Mouse (Mus musculus) E14TG2a.4 (cell line): Measurements from ENCODE around the gene Prr36.
A peak's percentile ranks its signal among the peaks of the same experiment; 100 is the strongest.

Experiments
- H3K27me3 ChIP-seq: 2 replicates; pipeline ENCODE4 v1.6.1; 2014; ENCODE audit warnings: low read length, control low read depth; ENCODE audit not compliant: insufficient read depth
- H3K36me3 ChIP-seq: 2 replicates; pipeline ENCODE4 v1.6.1; 2014; ENCODE audit warnings: low read length, control low read depth; ENCODE audit not compliant: insufficient read depth
- H3K4me1 ChIP-seq: replicated peaks from 2 replicates; pipeline ENCODE4 v1.6.1; 2014; ENCODE audit warnings: low read depth, low read length, control low read depth
- H3K4me3 ChIP-seq: replicated peaks from 2 replicates; pipeline ENCODE4 v1.5.1; 2014; ENCODE audit warnings: mild to moderate bottlenecking, low read length
- H3K9me3 ChIP-seq: 2 replicates; pipeline ENCODE4 v1.6.1; 2014; ENCODE audit warnings: low read length, control low read depth
- CTCF ChIP-seq: conservative IDR thresholded peaks from 2 replicates; pipeline ENCODE4 v1.5.1; 2014; ENCODE audit warnings: low read length
- NANOG ChIP-seq: IDR thresholded peaks from 2 replicates; pipeline ENCODE4 v1.6.1; 2014; ENCODE audit warnings: borderline replicate concordance, low read length, mixed read lengths
- POU5F1 ChIP-seq: IDR thresholded peaks from 2 replicates; pipeline ENCODE4 v1.6.1; 2014; ENCODE audit warnings: low read length, borderline replicate concordance

Prr36 gene

DNA sequence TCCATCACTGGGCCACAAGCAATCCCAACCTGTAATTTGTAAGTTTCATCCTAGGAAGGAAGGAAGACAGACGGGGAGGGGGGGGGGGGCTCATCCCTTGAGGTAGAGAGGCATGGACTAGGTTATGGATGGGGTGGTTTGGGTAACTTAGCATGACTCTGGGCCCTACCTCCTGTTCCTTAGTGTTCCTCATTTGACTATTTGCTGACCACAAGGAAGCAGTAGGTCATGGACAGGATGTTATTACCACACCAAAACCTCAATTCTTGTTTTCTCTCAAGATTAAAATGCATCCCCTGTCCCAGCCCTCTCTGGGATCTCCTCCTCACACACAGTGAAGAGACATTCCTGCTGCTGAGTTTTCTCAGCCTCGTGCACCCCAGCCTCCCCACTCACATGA, 15.9 kb downstream of the Prr36 start:
- Histone ChIP-seq H3K9me3 (no peaks in the 10 kb centered on the region), H3K4me3 (no peak overlapping the region), H3K4me1 (peaks cover 17% of the 10 kb centered on the region), H3K36me3 (no peaks in the 10 kb centered on the region), H3K27me3 (peaks cover 81% of the 10 kb centered on the region)
- TF ChIP-seq CTCF: no peak
- TF ChIP-seq NANOG: no peak
- no peak for TF ChIP-seq POU5F1

DNA sequence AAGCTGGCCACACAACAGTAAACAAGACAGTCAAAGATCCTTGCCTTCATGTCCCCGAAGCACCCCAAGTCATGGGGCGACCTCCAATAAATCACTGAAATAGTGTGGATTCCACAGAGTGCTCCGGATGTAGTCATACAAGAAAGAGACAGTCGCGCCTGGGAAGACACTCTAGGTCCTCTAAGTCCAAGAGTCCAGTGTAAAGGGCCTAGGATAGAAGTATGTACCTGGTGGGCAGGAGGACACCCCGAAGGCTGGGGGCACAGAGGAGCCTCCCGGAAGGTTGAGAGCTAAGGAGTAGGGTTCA, 23.7 kb downstream of the Prr36 start:
- H3K9me3 ChIP-seq: no peaks in the 10 kb centered on the region
- peaks cover 68% of the 10 kb centered on the region for H3K27me3 ChIP-seq
- TF ChIP-seq CTCF (no peak), POU5F1 (no peak), NANOG (no peak)
- H3K4me1 ChIP-seq: peaks cover 21% of the 10 kb centered on the region
- H3K36me3 ChIP-seq: no peaks in the 10 kb centered on the region
- peak overlapping the region; percentile 56; the same call in 1 of the 2 replicates for H3K4me3 ChIP-seq

DNA sequence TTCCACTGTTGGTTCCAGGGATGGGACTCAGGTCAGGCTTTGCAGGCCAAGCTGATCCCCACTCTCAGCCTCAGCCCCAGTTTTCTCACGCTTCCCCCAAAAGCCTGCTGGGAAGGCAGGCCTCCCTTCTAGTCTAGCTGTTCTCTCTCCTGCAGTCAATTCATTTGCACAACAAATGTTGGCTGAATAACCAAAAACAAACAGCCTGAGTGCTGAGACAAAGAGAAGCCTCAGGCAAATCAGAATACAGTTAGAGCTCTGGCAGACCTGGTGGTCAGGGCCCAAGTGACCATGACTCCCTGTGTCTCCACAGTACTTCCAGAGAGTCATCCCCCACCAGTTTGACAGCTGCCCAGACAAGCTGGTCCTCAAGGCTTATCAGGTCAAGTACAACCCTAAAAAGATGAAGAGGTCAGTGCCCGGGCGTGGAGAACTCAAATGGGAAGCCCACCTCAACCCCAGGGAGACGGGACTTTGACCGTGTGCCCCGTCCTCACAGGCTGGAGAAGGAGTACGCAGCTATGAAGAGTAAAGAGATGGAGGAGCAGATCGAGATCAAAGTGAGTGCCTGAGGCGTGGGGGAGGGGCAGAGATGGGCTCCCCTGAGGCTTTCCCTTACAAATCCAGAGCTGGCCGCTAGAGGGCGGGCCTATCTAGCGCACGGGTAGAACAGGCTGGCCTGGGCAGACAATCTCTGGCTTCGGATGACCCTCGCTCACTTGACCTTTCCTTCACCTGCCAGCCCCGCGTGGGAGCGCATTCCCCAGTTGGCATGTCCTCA, 24.3 kb downstream of the Prr36 start:
- Histone ChIP-seq H3K27me3 (peaks cover 74% of the 10 kb centered on the region), H3K4me3 (peak overlapping the region; percentile 56), H3K9me3 (no peaks in the 10 kb centered on the region), H3K4me1 (peaks cover 21% of the 10 kb centered on the region), H3K36me3 (no peaks in the 10 kb centered on the region)
- TF ChIP-seq CTCF (peak; percentile 80), POU5F1 (peak; percentile 81), NANOG (peak; percentile 87)

DNA sequence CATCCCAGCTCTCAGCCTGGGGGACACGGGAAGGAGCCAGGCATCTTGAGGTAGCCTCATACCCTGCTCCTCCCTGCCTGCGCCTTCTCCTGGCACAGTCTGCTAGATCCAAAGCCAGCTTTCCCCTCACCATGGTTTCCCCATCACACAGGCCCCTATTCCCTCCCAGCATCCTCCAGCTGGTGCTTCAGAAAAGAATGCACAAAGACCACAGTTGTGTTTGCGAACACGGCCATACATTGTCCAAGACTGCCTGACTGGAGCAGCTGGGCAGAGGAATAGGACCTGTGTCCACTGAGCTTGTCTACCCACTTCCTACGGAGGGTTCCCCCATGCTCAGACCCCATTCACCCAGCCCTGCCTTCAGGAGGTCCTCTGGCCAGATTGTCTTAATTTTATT, 25.0 kb downstream of the Prr36 start:
- Histone ChIP-seq H3K36me3 (0 out of 2 replicates have a peak, but pooled peaks cover 4% of the 10 kb centered on the region), H3K27me3 (peaks cover 79% of the 10 kb centered on the region)

DNA sequence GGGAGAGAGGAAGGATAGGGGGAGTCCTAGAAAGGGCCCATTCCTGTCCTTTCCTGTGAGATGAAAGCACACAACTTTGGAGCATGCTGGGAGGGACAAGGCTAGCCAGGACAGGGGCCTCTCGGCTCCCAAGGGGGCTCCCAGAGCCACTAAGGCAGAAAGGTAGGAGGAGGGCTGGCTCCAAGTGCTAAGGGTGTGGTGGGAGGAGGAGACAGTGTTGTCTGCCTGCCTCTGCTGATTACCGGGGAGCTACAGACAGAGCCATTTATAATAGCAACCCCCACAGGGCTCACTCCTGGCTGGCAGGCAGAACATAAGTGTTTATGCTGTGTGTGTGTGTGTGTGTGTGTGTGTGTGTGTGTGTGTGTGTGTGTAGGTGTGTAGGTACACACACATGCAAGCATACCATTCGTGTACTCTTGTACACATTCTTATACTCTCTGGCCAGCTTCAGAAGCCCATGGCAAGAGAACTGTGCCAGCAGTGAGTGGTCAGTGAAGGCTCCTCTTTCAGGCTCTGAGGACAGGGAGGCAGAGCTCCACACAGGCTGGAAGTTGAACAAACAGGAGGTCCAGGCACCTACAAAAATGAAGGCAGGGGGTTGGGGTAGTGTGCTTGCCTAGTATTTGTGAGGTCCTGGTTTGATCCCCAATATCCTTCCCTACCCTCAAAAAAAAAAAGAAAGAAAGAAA, 28.1 kb downstream of the Prr36 start:
- TF ChIP-seq POU5F1 (no peak), NANOG (no peak), CTCF (no peak)
- Histone ChIP-seq H3K36me3 (0 out of 2 replicates have a peak, but pooled peaks cover 5% of the 10 kb centered on the region), H3K4me3 (no peak overlapping the region), H3K9me3 (no peaks in the 10 kb centered on the region), H3K27me3 (peaks cover 68% of the 10 kb centered on the region), H3K4me1 (peaks cover 25% of the 10 kb centered on the region)

More for the DNA sequence above, 25.0 kb downstream of the Prr36 start:
- peaks cover 21% of the 10 kb centered on the region for H3K4me1 ChIP-seq
- H3K9me3 ChIP-seq: no peaks in the 10 kb centered on the region
- no peak for TF ChIP-seq NANOG
- TF ChIP-seq POU5F1: no peak
- TF ChIP-seq CTCF: no peak
- no peak overlapping the region for H3K4me3 ChIP-seq

DNA sequence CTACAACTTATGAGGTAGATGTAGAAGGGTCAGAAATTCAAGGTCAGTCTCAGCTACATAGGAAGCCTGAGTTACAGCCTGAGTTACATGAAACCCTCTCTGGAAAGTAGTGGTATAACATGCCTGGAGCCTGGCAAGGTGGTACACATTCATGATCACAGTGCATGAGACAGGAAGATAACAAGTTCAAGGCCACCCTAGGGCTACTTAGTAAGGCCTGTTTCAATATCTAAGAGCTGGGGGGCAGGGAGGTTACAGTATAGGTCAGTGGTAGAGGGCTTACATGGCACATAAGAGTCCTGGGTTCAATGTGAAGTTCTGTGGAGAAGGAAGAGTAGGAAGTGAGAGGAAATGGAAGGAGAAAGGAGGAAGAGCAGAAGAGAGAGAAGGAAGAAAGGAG, 28.7 kb downstream of the Prr36 start:
- peaks cover 65% of the 10 kb centered on the region for H3K27me3 ChIP-seq
- peaks cover 22% of the 10 kb centered on the region for H3K4me1 ChIP-seq
- H3K9me3 ChIP-seq: no peaks in the 10 kb centered on the region
- 0 out of 2 replicates have a peak, but pooled peaks cover 5% of the 10 kb centered on the region for H3K36me3 ChIP-seq
- no peak for TF ChIP-seq CTCF
- no peak for TF ChIP-seq POU5F1
- no peak for TF ChIP-seq NANOG
- no peak overlapping the region for H3K4me3 ChIP-seq

DNA sequence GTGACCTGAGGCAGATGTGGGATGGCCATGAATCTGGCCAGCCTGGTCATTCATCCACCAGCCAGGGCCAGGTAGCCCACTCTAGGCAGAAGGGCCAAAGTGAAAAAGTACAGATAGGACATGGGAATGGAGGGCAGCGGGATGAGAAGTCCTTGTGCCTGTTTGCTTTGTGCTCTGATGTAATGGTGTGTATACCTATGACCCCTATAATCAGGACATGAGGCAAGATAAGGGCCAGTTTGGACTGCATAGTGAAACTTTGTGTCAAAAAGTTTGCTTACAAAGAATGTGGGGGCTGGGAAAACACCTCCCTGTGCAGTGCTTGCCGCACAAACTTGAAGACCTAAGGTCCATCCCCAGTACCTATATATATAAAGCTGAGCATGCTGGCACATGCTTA, 31.1 kb downstream of the Prr36 start:
- Histone ChIP-seq H3K9me3 (no peaks in the 10 kb centered on the region), H3K36me3 (0 out of 2 replicates have a peak, but pooled peaks cover 5% of the 10 kb centered on the region), H3K4me1 (peaks cover 3% of the 10 kb centered on the region; the same call in 1 of the 2 replicates), H3K4me3 (no peak overlapping the region), H3K27me3 (peaks cover 57% of the 10 kb centered on the region)
- TF ChIP-seq POU5F1 (no peak), CTCF (no peak)

DNA sequence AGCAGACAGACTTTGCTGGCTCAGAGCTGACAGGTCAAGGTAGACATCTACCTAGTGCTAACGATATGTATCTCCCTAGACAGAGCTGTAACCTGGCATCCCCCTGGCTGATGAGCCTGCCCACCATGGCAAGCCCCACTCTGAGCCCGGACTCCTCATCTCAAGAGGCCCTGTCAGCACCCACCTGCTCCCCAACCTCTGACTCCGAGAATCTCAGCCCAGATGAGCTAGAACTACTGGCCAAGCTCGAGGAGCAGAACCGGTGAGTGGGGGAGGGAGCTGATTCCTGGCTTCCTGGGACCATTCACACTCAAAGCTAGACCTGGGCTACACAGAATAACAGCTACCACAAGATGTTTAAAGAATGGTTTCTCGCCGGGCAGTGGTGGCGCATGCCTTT, 33.9 kb downstream of the Prr36 start:
- no peaks in the 10 kb centered on the region for H3K9me3 ChIP-seq
- peaks cover 3% of the 10 kb centered on the region; the same call in 1 of the 2 replicates for H3K4me1 ChIP-seq
- 0 out of 2 replicates have a peak, but pooled peaks cover 5% of the 10 kb centered on the region for H3K36me3 ChIP-seq
- peaks cover 55% of the 10 kb centered on the region for H3K27me3 ChIP-seq
- H3K4me3 ChIP-seq: no peak overlapping the region
- no peak for TF ChIP-seq CTCF
- TF ChIP-seq POU5F1: no peak
- TF ChIP-seq NANOG: no peak

DNA sequence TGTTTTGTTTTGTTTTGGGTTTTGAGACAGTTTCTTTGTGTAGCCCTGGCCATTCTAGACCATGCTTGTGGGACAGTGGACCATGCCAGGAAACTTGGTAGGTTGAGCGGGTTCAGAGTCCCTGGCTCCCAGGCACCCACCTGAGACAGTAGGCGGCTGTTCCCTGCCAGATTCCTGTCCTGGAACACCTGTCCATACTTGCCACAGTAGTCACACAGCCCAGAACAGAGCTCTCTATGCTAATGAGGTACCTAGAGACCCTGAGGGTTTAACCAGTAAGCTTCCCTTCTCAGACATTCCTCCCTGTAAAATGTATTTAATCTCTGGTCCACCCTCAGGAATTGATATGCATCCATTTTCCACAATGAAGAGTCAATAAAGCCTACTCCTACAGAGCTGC, 43.2 kb downstream of the Prr36 start:
- no peaks in the 10 kb centered on the region for H3K4me1 ChIP-seq
- no peak overlapping the region for H3K4me3 ChIP-seq
- H3K27me3 ChIP-seq: peaks cover 3% of the 10 kb centered on the region; the same call in 1 of the 2 replicates
- no peaks in the 10 kb centered on the region for H3K9me3 ChIP-seq
- TF ChIP-seq NANOG (no peak), CTCF (no peak)
- H3K36me3 ChIP-seq: no peaks in the 10 kb centered on the region
